Mouse (Mus musculus) kidney, embryonic 14.5 days (tissue): ENCODE data around the gene Ltbp1. TPM values are rescaled to one million over a fixed set of nuclear protein-coding genes. Genes with fewer than 3 reads are reported as not detected.

Source experiments
- ATAC-seq: fragments of 200-750 bp; cut with Nextera tagmentation; 2 replicates; pipeline ENCODE4 v1.8.0; 2017; ENCODE audit warnings: moderate number of reproducible peaks, mild to moderate bottlenecking, moderate TSS enrichment, moderate library complexity; ENCODE audit not compliant: low FRiP score, low TSS enrichment
- H3K27ac ChIP-seq: fragments of 300-500 bp; sonication (generic); 2 replicates; pipeline ENCODE4 v1.5.1; 2014; ENCODE audit warnings: low read depth, mild to moderate bottlenecking, low read length, moderate library complexity, mixed read lengths
- H3K27me3 ChIP-seq: fragments of 300-500 bp; sonication (generic); 2 replicates; pipeline ENCODE4 v1.6.1; 2014; ENCODE audit warnings: mild to moderate bottlenecking, low read length; ENCODE audit not compliant: control insufficient read depth, insufficient read depth
- H3K36me3 ChIP-seq: fragments of 300-500 bp; sonication (generic); 2 replicates; pipeline ENCODE4 v1.6.1; 2014; ENCODE audit warnings: low read length, mixed read lengths; ENCODE audit not compliant: control insufficient read depth, insufficient read depth
- H3K4me1 ChIP-seq: fragments of 300-500 bp; sonication (generic); 2 replicates; pipeline ENCODE4 v1.6.1; 2014; ENCODE audit warnings: low read length, mixed read lengths; ENCODE audit not compliant: control insufficient read depth, insufficient read depth
- H3K4me2 ChIP-seq: fragments of 300-500 bp; sonication (generic); replicated peaks from 2 replicates; pipeline ENCODE4 v1.6.1; 2014; ENCODE audit warnings: low read depth, mild to moderate bottlenecking, low read length
- H3K4me3 ChIP-seq: fragments of 300-500 bp; sonication (generic); 2 replicates; pipeline ENCODE4 v1.5.1; 2014; ENCODE audit warnings: mild to moderate bottlenecking, low read length
- H3K9ac ChIP-seq: fragments of 300-500 bp; sonication (generic); 2 replicates; pipeline ENCODE4 v1.6.1; 2014; ENCODE audit warnings: low read depth, mild to moderate bottlenecking, low read length, moderate library complexity
- H3K9me3 ChIP-seq: fragments of 300-500 bp; sonication (generic); 2 replicates; pipeline ENCODE4 v1.6.1; 2016; ENCODE audit warnings: low read length; ENCODE audit not compliant: control insufficient read depth
- WGBS: fragments of 180-500 bp; shearing (Covaris S2); extraction: QIAGEN DNeasy Blood & Tissue Kit; methylation state at CpG from one replicate; pipeline ENCODE4 v1.1.7; 2014; 5-methylcytosine and 5-hydroxymethylcytosine counted together
- polyA plus RNA-seq: library from polyadenylated mRNA; unstranded; fragments of >200 nt; fragmentation: Nextera tagmentation; extraction: Ambion mirVana; gene quantifications from 2 replicates; pipeline ENCODE4 v1.2.1, GENCODE M21; 2014

Gene Ltbp1
- polyA plus RNA-seq, 1 experiment from 2014 or later, result 54.7 TPM

DNA sequence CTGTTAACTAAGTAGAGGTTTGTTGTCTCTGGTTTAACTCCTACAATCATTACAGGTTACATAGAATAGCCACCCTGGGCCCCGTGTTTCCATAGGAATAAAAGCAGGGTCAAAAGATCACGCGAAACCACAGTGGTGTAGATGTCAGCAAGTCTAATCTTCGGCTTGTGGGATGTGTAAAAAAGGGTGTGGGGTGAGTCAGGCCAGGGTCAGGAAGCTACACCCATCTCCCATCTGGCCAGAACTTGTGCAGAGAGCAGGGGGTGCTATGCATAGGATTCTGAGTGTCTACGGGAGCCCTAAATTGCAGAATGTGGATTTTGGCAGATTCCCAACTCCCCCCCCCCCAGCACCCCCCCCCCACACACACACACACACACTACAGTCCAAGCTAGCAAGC lies 432.8 kb downstream of the Ltbp1 start:
- peak overlapping the region; percentile 10 for H3K4me3 ChIP-seq
- H3K9me3 ChIP-seq, result no peaks in the 10 kb centered on the region
- H3K4me1 ChIP-seq, result peaks cover 7% of the 10 kb centered on the region; the same call in 1 of the 2 replicates
- no peak overlapping the region for H3K27ac ChIP-seq
- no peak for ATAC-seq
- no peak overlapping the region for H3K9ac ChIP-seq
- no peaks in the 10 kb centered on the region for H3K27me3 ChIP-seq
- H3K4me2 ChIP-seq, result no peak overlapping the region
- no peaks in the 10 kb centered on the region for H3K36me3 ChIP-seq
- WGBS, result 39% methylated on average over 5 of the region's 5 CpGs

DNA sequence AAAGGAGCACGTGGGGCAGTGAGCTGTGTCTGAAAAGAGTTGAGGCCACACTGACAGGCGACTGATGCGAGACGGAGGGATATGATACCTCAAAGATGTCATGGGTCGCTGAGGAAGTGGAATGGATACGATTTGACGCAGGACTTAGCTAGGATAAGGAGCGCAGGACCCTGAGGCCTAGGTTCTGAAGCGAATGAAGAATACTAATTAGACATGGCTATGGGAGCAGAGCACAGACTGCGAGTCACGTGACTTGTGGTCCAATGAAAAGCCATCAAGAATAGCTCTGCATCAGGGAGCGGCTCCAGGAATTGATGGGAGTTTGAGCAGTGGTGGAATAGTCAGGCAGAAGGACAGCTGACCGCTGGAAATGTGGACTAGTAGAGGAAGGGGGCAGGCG lies 433.7 kb downstream of the Ltbp1 start:
- ATAC-seq, result peak; percentile 57
- no peak overlapping the region for H3K27ac ChIP-seq
- H3K4me3 ChIP-seq, result no peak overlapping the region
- H3K4me1 ChIP-seq, result peaks cover 7% of the 10 kb centered on the region; the same call in 1 of the 2 replicates
- no peaks in the 10 kb centered on the region for H3K9me3 ChIP-seq
- H3K4me2 ChIP-seq, result peak overlapping the region; percentile 17; the same call in 1 of the 2 replicates
- WGBS, result 54% methylated on average over 14 of the region's 14 CpGs
- no peak overlapping the region for H3K9ac ChIP-seq
- H3K36me3 ChIP-seq, result no peaks in the 10 kb centered on the region
- no peaks in the 10 kb centered on the region for H3K27me3 ChIP-seq

DNA sequence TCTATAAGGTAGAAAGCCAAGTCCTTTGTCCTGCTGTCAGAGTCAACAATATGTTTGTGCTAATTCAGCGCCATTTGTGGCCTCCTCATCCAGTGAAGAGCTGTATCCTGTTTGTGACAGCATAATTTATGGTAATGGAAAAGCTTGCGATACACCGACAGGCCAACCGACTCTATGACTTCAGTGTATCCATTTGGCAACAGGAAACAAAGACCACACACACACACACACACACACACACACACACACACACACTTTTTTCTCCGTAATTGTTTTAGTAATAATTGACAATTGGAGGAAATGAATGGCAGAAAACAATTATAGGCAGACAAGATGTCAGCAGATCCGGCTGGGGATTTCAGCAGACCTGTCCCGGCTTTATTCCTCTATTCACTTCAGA lies 435.3 kb downstream of the Ltbp1 start:
- Histone ChIP-seq H3K9me3 (no peaks in the 10 kb centered on the region), H3K4me2 (no peak overlapping the region), H3K36me3 (no peaks in the 10 kb centered on the region), H3K27ac (no peak overlapping the region; the same call in 1 of the 2 replicates), H3K27me3 (no peaks in the 10 kb centered on the region), H3K9ac (no peak overlapping the region), H3K4me3 (no peak overlapping the region), H3K4me1 (peaks cover 7% of the 10 kb centered on the region; the same call in 1 of the 2 replicates)
- 43% methylated on average over 7 of the region's 7 CpGs for WGBS
- ATAC-seq, result no peak

- no peaks in the 10 kb centered on the region for H3K27me3 ChIP-seq
- WGBS, result 49% methylated on average over 5 of the region's 5 CpGs
- H3K4me3 ChIP-seq, result no peak overlapping the region
- H3K9ac ChIP-seq, result no peak overlapping the region
- H3K27ac ChIP-seq, result peak overlapping the region; percentile 3; the same call in 1 of the 2 replicates
- no peaks in the 10 kb centered on the region for H3K36me3 ChIP-seq
- H3K4me2 ChIP-seq, result no peak overlapping the region
- ATAC-seq, result no peak
- 0 out of 2 replicates have a peak, but pooled peaks cover 4% of the 10 kb centered on the region for H3K4me1 ChIP-seq
- H3K9me3 ChIP-seq, result no peaks in the 10 kb centered on the region
These were observed 436.0 kb downstream of the Ltbp1 start for GRCm38 (mm10) chr17:75441260-75441830.
